Mouse (Mus musculus): ENCODE measurements around the gene Col1a2.

Gene Col1a2

GRCm38 (mm10) chr6:4504603-4505131 lies at the start of gene Col1a2:
Gene Col1a2 (plus strand): TSS chr6:4504814.
- no peak for DNase-seq

- DNase-seq: no peak
Measured at GRCm38 (mm10) chr6:4455518-4455917, 49.1 kb upstream of the Col1a2 start.

- no peak for DNase-seq
Measured at GRCm38 (mm10) chr6:4455961-4456617, 48.5 kb upstream of the Col1a2 start.

- DNase-seq: no peak
Measured at GRCm38 (mm10) chr6:4456691-4457447, 47.7 kb upstream of the Col1a2 start.

GRCm38 (mm10) chr6:4457555-4457996 lies 47.0 kb upstream of the Col1a2 start:
- DNase-seq: no peak

GRCm38 (mm10) chr6:4465320-4465719 lies 39.3 kb upstream of the Col1a2 start:
- no peak for DNase-seq

- no peak for DNase-seq
Measured at GRCm38 (mm10) chr6:4483577-4483936, 21.1 kb upstream of the Col1a2 start.

GRCm38 (mm10) chr6:4483937-4484601 lies 20.5 kb upstream of the Col1a2 start:
- DNase-seq: no peak

- DNase-seq: no peak
Measured at GRCm38 (mm10) chr6:4488349-4488748, 16.3 kb upstream of the Col1a2 start.

GRCm38 (mm10) chr6:4488966-4489365 lies 15.6 kb upstream of the Col1a2 start:
- no peak for DNase-seq

GRCm38 (mm10) chr6:4489366-4490245 lies 15.0 kb upstream of the Col1a2 start:
- no peak for DNase-seq

GRCm38 (mm10) chr6:4493666-4494065 lies 10.9 kb upstream of the Col1a2 start:
- no peak for DNase-seq

- DNase-seq: no peak
Measured at GRCm38 (mm10) chr6:4496428-4496827, 8.2 kb upstream of the Col1a2 start.

GRCm38 (mm10) chr6:4503106-4503505 lies 1.5 kb upstream of the Col1a2 start:
- DNase-seq: no peak

- no peak for DNase-seq
Measured at GRCm38 (mm10) chr6:4505158-4505997, 764 bp downstream of the Col1a2 start.

- no peak for DNase-seq
Measured at GRCm38 (mm10) chr6:4506106-4506505, 1.5 kb downstream of the Col1a2 start.

GRCm38 (mm10) chr6:4506791-4507190 lies 2.2 kb downstream of the Col1a2 start:
- DNase-seq: no peak

GRCm38 (mm10) chr6:4507323-4507722 lies 2.7 kb downstream of the Col1a2 start:
- no peak for DNase-seq

GRCm38 (mm10) chr6:4508279-4508678 lies 3.7 kb downstream of the Col1a2 start:
- DNase-seq: no peak

- no peak for DNase-seq
Measured at GRCm38 (mm10) chr6:4509395-4509794, 4.8 kb downstream of the Col1a2 start.

- DNase-seq: no peak
Measured at GRCm38 (mm10) chr6:4514671-4515070, 10.1 kb downstream of the Col1a2 start.

GRCm38 (mm10) chr6:4521031-4521430 lies 16.4 kb downstream of the Col1a2 start:
- DNase-seq: no peak

All from cerebellum, adult 9-10 months (tissue).